Mouse (Mus musculus) mouse trophoblast stem cell (cell line): Measurements from ENCODE around the gene Gm10142.
"Not testable (repeated sequence)": the region's sequence is repeated elsewhere in the genome, so short reads cannot be mapped to it uniquely, and the experiment has no call there.

Experiments used
- in situ Hi-C, 2 experiments: fragments of 300-500 bp; cut with MseI, MboI; formaldehyde crosslinking; loops; 2 replicates in 1 of 2; 3 replicates in 1 of 2; pipeline ENCODE4 v1.15.1; 2025

The Gm10142 gene

DNA sequence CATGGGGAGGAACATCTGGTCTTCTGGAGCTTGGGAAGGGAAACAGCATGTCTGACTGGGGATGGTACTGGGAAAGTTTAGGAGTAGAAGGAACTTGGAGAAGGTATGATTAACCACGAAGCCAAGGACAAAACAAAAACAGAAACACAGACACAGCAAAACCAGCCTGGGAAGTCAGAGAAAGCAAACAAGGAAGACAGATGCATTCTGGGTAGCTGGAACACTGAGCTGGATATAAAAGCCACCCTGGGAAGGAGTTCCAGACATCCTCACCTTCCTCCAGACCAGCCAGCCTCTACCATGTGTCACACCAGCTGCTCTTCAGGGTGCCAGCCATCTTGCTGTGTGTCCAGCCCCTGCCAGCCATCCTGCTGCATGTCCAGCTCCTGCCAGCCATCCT is at the start of gene Gm10142:
TSS of gene Gm10142 (plus strand) at position 301 of the 400 bp plus-strand sequence.
- in situ Hi-C loops: no loop called here

DNA sequence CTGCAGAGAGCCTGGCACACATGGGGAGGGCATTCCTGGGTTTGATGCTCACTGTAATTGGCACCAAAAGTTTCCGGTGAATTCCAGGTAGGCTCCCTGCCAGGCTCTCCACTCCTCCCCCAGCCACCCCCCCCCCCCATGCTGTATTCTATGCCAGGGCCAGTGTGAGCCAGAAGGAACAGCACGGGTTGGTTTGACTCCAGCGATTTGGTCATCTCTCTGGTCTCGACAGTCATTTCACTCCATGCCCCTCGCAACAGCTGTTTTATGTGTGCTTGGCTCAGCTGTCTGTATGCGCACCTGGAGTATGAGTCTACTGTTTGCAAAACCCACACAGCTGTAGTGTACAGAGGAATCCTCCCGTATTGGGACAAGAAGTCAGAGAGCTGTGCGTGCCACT is 49.3 kb upstream of the Gm10142 start:
- in situ Hi-C loops: no loop called here

DNA sequence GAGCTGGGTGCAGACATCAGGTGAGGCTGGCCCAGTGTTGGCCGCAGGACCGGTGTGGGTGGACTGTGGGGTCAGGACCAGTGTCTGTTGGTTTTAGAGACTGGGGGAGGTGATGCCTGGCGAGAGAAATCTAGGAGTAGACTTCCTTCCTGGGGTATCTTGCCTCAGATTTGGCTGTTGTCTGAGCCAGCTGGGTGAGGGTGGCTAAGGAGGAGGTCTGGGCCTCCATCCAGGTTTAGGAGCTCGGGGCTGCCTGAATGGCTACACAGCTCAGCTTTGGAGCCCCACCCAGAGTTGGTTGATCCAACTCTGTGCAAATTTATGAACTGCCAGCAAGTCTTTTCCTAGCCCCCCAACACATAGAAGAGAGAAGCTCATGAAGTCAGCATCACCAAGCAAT is 48.2 kb upstream of the Gm10142 start:
- in situ Hi-C loops: no loop called here

DNA sequence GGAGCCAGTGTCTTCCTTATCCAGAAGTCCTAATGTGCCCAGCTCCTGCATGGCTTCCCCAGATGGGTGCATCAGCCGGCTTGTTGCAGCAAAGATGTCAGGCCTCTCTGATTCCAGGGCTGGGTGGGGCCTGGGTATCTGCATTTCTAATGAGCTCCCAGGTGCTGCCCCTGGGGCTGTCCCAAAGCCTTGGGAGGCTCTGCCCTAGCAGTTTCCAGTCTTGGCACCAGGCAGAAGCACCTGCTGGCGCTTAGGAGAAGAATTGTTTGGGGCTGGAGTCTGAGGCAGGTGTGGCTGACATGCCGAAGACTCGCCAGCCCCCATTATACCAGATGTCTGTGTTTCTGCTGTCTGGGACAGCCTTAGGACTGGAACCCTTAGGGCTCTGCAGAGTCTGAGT is 44.9 kb upstream of the Gm10142 start:
- in situ Hi-C loops: no loop called here

DNA sequence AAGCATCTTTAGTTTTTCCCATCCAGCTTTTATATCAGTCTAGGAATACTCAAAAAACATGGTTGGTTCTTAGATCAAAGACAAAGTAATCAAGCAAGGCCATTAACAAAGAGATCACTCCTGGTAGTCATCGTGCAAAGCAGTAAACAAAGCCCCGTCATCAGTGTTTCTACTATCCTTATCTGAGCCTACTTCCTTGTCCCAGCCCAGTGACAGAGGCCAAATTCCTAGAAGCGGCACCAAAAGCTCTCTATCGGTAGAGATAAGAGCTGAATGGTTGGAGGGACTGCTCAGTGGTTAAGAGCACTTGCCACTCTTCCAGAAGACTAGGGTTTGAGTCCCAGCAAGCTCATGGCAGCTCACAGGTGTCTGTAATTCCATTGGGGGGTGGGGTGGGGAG is 44.1 kb upstream of the Gm10142 start:
- in situ Hi-C loops: no loop called here

DNA sequence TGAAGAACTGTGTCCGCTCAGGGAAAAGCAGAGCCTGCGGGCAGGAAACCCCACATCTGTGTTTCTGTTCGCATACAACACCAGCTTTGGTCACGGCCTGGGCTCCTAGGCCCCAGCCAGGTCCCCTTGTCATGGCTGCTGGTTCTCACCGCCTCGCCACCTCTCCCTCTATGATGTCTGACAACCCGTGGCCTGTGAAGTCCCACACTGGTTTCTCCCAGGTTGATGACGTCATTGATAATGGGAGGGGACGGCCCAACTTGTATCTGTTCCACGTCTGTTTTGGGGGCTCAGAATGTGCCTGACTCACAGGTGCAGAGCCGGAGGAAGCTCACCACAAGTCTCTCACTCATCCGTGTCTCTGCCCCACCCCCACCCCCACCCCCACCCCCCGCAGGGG is 41.8 kb upstream of the Gm10142 start:
- in situ Hi-C loops: no loop called here

DNA sequence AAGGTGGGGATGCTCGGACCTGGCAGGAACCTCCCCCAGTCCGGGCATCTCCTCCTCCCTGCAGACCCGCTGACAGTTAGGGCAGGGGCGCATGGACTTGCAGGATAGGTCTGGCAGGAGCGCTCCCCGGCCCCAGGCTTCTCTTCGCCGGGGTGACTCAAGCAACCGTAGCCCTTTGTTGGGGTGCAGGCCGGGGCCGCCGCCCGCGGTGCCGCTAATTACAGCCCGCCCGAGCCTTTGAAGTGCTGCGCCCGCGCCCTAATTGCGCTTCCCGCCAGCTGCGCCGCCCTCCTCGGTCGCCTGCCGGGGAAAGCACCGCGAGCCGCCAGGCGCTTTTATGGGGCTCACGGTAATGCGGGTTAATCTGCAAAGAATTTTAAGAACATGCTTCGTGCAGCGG is 38.0 kb upstream of the Gm10142 start:
- in situ Hi-C loops: no loop called here

DNA sequence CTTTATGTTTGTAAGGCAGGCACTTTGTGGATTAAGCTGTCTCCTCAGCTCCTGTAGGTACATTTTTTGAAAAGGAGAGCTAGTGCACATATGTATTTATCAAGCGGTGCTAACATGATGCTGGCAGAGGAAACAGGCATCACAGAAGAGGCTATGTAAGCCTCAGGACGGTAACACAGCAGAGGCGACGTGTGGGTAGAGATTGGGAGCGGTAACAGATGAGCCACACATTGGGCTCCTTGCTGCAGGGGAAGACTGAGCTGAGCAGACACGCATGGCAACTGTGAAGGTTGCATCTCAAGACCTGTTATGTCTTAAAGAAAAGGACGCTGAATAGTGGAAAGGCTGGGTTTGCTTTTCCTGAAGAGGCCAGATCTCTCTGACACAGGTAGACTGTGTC is 32.6 kb upstream of the Gm10142 start:
- in situ Hi-C loops: no loop called here

DNA sequence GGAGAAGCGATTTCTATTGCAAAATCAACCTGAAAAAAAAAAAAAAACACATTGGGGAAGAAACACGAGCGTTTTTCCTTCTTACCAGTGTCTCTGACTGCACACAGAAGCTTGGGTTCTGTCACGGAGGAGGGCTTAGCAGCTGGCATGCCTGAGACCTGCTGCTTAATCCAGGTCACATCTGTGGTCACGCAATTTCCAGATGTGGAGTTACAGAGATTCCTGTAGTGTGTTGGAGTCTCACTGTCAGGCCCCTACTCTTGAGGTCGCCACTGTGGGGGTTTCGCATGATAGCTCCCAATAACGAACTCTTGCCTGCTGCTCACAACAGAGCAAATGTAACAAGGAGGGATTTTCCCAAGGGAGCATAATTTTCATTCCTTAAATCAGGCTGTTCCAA is 31.4 kb upstream of the Gm10142 start:
- in situ Hi-C loops: no loop called here

DNA sequence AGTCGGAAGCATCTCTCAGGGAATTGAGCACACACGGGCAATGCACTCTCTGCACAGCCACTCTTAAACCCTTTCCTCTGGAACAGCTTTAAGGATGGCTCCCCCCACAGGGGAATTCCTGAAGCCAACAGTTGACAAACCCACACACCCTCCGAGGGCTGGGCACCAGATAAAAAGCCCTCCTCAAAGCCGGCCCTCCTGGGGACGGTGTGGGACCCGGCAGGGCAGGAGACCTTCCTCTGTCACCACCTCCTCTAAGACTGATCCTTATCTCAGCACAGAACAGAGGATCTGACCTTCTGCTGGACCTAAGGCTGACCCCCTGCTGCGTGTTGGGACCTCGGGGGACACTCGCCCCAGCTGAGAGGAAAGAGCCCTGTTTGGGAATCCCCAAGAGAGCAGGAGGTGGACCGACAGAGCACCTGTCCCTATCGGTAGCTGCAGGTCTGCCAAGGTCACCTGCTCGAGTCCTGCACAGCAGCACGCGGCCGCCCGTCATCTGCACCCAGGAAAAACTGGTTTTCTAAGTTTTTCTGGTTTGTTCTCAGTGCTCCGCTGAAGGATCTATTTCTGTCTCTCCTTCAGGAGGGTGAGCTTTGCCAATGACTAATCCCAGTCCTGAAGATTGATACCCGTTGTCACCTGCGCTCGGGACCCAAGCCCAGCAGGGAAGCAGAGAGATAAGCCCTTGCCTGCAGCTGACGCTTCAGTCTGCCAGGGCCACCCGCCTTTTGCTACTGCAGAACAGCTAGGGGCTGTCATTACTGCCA is 29.5 kb upstream of the Gm10142 start, which contains the start of gene Tspear:
TSS of gene Tspear (plus strand) at position 675 of the 770 bp plus-strand sequence.
- in situ Hi-C loops: no loop called here

DNA sequence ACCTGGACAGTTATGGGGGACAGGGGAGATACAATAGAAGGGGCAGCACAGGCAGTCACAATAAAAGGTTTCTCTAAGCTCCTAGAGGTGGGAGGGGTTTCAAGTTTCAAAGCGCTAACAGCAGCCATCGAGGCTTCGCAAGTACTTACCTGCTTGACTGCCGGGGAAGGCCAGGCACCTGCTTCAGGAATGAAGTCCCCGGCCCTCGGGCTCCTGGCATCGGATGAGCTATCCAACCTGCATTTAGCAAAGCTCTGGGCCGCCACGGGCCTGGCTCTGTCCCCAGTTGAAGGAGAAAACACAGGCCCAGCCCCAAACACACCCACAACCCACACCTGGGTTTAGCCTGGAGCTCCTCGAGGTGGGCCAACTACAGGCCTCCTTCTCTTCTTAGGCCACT is 28.6 kb upstream of the Gm10142 start:
- in situ Hi-C loops: no loop called here

DNA sequence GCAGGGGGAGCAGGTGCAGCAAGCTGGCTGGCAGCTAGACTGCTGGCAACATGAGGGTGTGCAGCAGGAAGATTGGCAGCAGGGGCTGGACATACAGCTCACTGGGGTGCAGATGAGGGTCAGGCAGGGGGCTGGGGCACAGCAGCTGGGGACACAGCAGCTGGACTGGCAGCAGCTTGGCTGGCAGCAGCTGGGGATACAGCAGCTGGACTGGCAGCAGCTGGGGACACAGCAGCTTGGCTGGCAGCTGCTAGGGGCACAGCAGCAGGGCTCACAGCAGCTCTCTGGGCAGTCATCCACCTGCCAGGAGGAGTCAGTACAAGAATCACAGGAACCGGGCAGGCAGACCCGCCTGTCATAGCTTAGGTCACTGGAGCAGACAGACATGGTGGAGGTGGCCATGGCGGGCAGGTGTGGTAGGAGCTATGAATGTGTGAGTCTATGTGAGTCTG is 25.2 kb upstream of the Gm10142 start, which contains the start of gene Gm19402:
TSS of gene Gm19402 (minus strand) at position 402 of the 452 bp plus-strand sequence.
- in situ Hi-C loops: not testable (repeated sequence)

DNA sequence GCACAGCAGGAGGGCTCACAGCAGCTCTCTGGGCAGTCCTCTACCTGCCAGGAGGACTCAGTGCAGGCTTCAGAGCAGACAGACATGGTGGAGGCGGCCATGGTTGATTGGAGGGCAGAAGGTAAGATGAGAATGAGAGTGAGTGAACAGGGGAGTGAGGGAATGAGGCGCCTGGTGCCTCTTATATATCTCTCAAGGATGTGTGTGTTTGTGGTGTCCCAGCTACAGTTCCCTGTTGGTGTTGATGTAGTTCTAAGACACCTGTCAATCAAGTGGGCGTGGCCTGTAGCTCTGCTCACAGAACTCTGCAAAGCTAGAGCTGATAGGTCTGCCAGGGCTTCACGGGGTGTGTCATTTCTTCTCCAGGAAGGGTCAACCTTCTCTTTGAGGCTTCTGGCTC is 18.5 kb upstream of the Gm10142 start, which contains the start of gene Gm9508:
TSS of gene Gm9508 (minus strand) at position 101 of the 400 bp plus-strand sequence.
- in situ Hi-C loops: no loop called here

DNA sequence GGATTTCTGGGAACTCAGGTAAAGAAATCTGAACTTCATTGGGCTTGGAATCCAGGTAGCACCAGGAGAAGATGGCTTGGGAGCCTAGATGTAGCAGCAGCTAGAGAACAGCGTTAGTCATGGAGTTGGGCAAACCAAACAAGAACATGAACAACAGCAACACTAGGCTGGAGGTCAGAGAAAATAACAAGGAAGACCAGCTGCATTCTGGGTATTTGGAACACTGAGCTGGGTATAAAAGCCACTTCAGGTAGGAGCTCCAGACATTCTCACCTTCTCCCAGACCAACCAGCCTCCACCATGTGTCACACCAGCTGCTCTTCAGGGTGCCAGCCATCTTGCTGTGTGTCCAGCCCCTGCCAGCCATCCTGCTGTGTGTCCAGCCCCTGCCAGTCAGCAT is 9.3 kb upstream of the Gm10142 start, which contains the start of gene Gm10272:
TSS of gene Gm10272 (plus strand) at position 301 of the 400 bp plus-strand sequence.
- in situ Hi-C loops: no loop called here

DNA sequence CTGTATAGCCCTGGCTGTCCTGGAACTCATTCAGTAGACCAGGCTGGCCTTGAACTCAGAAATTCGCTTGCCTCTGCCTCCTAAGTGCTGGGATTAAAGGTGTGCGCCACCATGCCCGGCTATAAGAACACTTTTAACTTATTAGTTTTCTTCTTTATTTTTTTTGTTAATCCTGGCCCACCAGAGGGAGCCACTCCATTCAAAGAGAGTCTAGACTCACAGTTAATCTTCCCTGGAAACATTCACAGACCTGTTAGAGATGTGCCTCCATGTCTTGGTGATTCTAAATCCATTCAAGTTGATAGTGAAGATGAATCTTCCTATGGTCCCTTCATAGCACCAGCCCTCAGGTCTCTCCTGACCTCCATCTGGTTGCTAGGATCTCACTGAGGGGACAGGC is 5.8 kb upstream of the Gm10142 start:
- in situ Hi-C loops: no loop called here

DNA sequence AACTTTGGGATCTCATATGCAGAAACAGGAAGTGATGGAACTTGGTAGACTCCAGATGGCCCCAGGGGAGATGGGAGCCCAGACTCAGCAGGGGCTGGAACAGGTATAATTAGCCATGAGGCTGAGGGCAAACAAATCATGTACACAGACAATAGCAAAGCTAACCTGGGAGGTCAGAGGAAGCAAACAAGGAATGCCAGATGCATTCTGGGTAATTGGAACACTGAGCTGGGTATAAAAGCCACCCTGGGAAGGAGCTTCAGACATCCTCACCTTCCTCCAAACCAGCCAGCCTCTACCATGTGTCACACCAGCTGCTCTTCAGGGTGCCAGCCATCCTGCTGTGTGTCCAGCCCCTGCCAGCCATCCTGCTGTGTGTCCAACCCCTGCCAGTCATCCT is 4.5 kb upstream of the Gm10142 start, which contains the start of gene Gm10024:
TSS of gene Gm10024 (plus strand) at position 301 of the 400 bp plus-strand sequence.
- in situ Hi-C loops: not testable (repeated sequence)

DNA sequence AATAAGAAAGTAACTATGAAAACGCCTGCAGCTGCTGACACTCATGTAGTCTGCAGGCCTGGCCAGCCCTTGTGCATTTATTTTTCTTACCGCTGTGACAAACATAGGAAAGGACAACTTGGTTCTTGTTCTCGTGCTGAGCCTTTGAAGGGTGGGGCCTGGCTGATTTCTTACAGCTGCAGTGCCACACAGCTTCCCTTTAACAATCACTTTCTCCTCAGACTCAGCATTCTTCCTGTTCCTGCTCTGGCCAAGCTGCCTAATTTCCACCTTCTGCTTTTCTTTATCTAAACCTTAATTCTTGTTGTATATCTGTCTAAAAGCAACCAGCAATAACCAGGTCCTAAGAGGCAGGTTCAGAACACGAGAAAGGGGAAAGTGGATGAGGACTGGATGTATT is 1.9 kb upstream of the Gm10142 start:
- in situ Hi-C loops: no loop called here

DNA sequence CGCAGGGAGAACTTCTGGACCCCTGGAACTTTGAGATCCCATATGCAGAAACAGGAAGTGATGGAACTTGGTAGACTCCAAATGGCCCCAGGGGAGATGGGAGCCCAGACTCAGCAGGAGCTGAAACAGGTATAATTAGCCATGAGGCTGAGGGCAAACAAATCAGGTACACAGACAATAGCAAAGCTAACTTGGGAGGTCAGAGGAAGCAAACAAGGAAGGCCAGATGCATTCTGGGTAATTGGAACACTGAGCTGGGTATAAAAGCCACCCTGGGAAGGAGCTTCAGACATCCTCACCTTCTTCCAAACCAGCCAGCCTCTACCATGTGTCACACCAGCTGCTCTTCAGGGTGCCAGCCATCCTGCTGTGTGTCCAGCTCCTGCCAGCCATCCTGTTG is 4.7 kb downstream of the Gm10142 start, which contains the start of gene Krtap12-1:
TSS of gene Krtap12-1 (plus strand) at position 301 of the 400 bp plus-strand sequence.
- in situ Hi-C loops: not testable (repeated sequence)

DNA sequence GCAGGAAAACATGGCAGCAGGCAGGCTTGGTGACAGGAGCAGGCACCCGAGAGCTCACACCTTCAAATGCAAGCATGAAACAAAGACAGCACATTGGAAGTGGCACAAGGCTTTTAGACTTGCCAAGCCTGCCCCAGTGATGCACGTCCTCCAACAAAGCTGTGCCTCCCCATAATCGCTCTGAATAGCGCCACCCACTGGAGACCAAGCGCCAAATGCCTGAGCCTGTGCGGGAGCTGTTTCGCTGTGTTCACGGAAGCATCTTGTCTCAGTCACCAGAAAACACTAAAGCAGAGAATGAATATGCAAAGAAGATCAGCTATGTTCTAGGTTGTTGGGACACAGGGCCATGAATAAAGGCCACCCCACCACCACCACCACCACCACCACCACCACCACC is 9.2 kb downstream of the Gm10142 start:
- in situ Hi-C loops: no loop called here

DNA sequence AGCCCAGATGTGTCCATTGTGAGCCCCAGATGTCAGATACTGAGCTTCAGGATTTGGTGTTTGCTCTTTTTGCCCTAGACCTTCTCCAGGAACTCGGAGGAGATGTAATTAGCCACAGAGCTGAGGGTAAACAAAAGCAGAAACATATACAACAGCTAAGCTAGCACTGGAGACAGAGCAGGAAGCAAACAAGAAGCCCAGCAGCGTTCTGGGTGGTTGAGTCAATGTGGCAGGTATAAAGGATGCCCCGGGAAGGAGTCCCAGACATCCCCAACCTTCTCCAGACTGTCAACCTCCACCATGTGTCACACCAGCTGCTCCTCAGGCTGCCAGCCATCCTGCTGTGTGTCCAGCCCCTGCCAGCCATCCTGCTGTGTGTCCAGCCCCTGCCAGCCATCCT is 10.6 kb downstream of the Gm10142 start, which contains the start of gene Gm10100:
TSS of gene Gm10100 (plus strand) at position 301 of the 400 bp plus-strand sequence.
- in situ Hi-C loops: no loop called here

DNA sequence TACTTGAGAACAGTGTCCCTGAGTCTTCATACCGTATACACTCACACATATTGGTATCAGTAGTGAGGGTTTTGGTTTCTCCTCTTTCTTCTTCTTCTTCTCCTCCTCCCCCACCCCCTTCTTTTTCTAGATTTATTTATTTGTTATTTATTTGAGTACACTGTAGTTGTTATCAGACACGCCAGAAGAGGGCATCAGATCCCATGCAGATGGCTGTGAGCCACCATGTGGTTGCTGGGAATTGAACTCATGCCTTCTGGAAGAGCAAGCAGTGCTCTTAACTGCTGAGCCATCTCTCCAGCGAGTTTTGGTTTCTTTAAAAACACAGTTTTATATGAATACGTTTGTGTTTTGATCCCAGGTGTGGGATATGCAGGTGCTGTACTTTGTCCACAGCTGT is 12.7 kb downstream of the Gm10142 start:
- in situ Hi-C loops: no loop called here

DNA sequence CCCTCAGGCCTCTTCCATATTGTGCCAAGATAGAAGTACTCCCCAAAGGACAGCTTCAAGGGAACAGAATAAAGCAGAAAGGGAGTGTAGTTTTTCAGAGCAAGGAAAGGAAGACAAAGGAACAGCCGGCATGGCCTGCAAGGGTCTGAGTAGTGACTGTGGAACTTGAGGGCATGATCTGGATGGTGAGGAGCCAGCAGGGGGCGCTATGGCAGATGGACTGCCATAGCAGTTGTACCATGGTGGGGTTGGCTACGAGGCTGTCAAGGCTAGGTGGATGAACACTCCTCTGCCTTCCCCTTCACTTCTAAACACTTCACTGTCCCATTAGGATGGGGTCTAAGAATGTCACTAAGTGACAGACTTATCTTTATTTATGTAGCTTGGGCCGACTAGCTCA is 13.6 kb downstream of the Gm10142 start:
- in situ Hi-C loops: no loop called here

DNA sequence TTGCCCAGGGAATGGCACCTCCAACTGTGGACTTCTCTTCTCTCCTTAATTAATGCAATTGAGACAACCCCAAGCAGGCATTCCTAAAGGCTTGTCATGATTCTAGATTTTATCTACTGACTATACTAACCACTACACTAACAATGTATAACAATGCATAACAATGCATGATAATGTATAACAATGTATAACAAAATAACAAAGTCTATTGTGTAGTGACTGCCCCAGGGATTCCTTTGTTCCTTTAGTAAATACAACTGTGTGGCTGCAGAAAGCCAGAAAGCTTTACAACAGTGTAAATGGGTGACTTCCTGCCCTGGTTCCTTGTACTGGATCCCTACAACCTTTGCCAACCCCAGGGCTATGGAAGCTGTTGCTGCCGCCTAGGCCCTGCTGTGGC is 20.3 kb downstream of the Gm10142 start:
- in situ Hi-C loops: no loop called here
